Mouse (Mus musculus) left cerebral cortex, postnatal 36 days (tissue): ENCODE measurements at regions not wholly inside any gene's neighbourhood (a gene's known extent, or its start where the extent isn't known, plus 50 kb on each side); places are given as distances from the start of the nearest gene placed in this dataset.

Experiments
- DNase-seq, 2 experiments: peaks; one replicate each; pipeline ENCODE4 v3.0.0; 2021 to 2022; ENCODE audit warnings: low spot score in 2 of 2, mixed read lengths in 1 of 2
- intact Hi-C: fragments of 180-260 bp; cut with DNase I; formaldehyde crosslinking; loops from one replicate; pipeline ENCODE4 v1.15.1; 2025

DNA sequence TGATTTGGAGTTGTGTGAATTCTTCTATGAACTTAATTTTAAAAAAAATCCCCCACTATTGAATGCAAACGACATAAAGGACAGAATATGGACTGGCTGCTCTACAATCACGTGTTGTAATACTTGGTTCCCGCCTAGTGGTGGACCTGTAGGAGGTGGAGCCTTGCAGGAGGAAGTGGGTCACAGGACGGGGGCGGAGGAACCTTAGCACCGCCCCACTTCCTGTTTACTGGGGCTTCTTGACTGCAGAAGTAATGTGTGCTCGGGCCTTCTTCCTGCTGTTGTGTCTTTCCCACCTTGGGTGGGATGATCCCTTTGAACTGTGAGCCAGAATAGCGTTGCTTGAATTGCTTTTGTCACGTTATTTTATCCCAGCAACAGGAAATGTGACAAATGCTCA, 52.2 kb upstream of the Tmem108 start:
- intact Hi-C loops, result no loop called here
- DNase-seq, result no peak

DNA sequence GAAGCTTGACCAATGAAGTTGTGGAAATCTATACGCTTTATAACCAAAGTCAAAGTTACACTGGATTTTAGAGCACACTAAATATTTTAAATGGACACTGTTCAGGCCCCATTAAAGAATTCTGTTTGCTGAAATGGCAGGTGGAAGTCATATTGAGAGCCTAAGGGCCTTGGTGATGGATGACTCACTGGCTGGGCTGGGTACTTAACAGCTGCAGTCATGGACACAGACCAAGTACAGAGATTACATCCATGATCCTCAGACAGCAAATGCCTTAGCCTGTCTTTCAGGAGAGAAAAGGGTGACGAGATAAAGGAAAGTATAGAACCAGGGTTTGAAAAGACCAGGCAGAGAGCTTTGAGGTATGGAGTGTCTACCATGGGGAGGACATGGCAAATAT, 57.4 kb upstream of the Tmem108 start:
- DNase-seq, result no peak
- intact Hi-C loops, result no loop called here

DNA sequence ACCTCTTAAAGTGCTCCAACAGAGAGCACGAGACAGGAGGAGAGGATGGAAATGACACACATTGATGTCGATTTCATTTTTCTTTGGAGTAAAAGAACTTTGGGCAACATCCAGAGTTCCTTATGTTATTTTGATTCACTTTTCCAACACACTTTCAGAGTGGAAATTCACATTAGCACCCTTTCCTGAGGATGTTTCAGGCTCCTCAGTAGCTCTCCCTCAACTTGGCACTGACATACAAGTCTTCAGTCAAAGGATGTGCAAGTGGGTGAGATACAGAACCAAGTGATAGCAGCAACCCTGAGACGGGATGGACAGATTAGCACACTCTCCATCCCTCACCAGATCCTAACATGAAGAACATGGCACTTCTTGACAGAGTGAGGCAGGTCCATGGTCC, 60.0 kb upstream of the Tmem108 start:
- intact Hi-C loops, result no loop called here
- no peak for DNase-seq

DNA sequence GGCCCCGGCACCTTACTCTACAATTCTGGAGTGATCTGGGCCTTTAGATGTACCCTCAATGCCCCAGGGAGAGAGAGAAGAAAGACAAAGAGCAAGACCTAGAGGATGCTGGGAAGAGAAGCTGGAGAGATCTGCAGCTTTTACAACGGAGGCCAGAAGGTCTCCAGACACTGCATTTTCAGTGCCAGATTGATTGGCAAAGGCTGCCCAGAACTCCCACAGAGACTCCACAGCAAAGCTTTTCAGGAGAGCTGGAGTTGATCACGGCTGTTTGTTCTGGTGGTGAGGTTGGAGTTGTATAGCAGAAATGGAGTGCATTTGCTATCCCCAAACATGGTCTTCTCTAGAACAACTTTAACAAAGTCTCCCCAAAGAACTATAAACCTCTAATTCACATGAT, 61.9 kb upstream of the Tmem108 start:
- no peak for DNase-seq
- intact Hi-C loops, result no loop called here

GRCm38 (mm10) chr9:103841199-103841598, 79.6 kb upstream of the Tmem108 start:
- intact Hi-C loops, result no loop called here

DNA sequence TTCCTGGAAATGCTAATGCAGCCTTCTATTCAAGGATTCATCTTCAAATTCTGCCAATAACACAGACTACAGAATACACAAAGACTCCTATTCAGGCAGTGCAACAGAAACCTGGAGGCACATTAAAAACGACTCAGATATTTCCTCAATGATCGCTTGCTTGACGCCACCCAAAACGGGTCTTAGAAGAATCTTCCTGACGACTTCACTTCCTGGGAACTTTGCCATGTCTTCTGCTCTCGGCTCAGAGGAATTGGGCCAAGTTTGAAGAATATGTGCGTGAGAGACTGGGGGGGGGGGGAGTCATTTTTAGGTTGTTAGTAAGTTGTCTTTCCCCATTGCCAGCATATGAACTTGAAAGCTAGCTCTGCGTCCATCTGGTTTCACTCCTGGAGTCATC, 82.2 kb upstream of the Tmem108 start:
- intact Hi-C loops, result no loop called here
- no peak for DNase-seq

More at GRCm38 (mm10) chr9:103841199-103841598, 79.6 kb upstream of the Tmem108 start:
- DNase-seq, result peak in 1 of 2 experiments; percentile 9

DNA sequence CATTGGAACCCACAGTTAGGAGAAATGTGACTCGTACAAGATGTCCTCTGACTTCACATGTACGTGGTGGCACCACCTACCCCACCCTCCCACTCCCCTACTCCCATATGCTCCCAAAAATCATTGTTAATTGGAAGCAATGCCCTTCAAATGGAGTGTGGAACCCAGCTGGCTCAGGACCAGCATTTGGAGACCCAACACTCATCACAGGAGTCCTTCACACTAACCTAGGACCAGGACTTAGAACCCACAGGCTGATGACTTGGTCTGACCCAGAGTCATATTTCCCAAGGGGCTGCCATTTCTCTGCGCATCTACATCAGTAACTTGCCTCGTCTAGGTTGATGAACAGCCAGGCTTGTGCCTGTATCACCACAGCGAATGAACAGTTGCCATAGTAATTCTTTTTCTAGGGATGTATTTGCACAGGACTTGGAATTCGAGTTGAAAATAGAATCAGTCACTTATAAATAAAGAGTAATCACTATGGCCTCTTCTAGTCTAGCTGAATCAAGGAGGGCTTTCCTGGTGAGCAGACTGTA, 84.3 kb upstream of the Tmem108 start:
- no peak for DNase-seq
- intact Hi-C loops, result no loop called here

- intact Hi-C loops, result no loop called here
Observed at GRCm38 (mm10) chr9:103847931-103848330, 86.3 kb upstream of the Tmem108 start.

GRCm38 (mm10) chr9:103849079-103849478, 87.4 kb upstream of the Tmem108 start:
- intact Hi-C loops, result no loop called here
- no peak for DNase-seq

More at GRCm38 (mm10) chr9:103847931-103848330, 86.3 kb upstream of the Tmem108 start:
- no peak for DNase-seq

GRCm38 (mm10) chr9:103852691-103853090, 91.1 kb upstream of the Tmem108 start:
- no peak for DNase-seq
- intact Hi-C loops, result no loop called here

GRCm38 (mm10) chr9:103860658-103861377, 99.2 kb upstream of the Tmem108 start:
- intact Hi-C loops, result no loop called here
- DNase-seq, result no peak

- intact Hi-C loops, result no loop called here
- peak; percentile 21 to 32 for DNase-seq
Observed at GRCm38 (mm10) chr9:103862493-103862892, 100.9 kb upstream of the Tmem108 start.

DNA sequence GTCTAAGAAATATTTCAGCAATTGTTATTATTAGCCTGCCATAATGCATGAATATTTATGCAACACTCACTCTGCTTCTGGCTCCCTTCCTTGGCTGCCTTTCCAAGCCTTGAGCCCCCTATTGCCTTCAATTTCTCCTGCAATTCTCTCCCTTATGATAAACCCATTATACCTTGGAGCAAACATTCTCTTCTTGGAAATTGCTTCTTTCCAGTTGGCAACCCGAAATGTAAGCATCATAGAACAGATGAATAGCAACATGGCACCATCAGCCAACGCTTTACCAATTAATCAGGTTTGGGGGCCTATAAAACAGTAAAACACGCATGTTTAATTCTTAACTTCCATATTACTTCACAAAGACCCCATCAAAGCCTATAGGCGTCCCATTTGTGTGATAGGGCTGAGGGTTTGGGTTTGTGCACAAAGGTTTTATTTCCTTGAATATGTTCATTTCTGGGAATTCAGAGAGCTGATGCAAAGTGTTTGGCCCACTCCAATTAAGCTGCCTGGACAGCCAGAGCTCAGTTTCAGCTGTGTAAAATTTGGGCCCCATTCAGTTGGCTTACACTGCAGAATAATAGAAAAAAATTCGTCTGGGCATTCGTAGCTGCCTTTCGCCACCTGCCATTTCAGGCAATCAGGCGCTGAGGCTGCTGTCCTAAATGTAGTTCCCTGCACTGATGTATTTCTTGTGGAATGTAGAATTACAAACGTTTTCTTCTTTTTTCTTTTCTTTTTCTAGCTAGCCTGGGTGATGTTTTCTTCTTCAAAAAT, 106.0 kb upstream of the Tmem108 start:
- DNase-seq, result no peak
- intact Hi-C loops, result no loop called here

DNA sequence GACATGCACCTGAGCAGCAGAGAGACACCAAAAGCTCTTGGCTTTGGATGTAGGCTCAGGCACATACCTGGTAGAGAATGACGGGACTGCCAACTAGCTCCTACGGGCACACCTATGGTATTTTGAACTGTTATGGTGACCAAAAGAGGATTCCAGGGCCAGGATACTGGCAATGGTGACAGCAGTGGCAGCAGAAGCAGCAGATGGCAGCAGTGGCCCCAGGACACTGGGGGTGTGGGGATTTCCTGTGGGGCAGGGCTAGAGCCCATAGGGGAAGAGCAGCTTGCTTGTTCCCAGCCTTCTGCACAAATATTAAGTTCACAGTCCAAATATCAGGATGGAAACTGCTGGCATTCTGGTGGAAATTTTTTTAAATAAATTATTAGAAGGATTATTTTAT, 107.6 kb upstream of the Tmem108 start:
- intact Hi-C loops, result no loop called here

GRCm38 (mm10) chr9:103872119-103872518, 110.5 kb upstream of the Tmem108 start:
- intact Hi-C loops, result no loop called here
- no peak for DNase-seq

More for the DNA sequence above, 107.6 kb upstream of the Tmem108 start:
- no peak for DNase-seq

DNA sequence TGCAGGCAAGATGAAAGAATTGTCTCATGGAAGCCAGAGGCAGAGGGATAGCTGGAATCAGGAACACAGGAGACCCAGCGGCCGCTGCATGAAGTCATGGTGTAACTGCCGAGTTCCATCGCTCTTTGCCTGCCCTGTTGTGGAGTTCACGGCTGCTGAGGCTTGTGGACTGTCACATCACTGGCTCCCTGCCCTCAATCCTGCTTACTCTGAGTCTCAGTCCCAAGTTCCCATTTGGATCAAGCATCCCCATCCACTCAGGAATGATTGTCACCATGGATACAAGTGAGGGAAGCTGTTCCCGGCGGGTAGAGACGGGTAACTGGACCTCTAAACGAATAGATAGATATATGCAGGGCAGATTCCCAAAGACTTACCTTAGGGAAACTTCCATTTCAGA, 112.2 kb upstream of the Tmem108 start:
- DNase-seq, result no peak
- intact Hi-C loops, result no loop called here

- no peak for DNase-seq
- intact Hi-C loops, result no loop called here
Observed at GRCm38 (mm10) chr9:103877851-103878250, 116.2 kb upstream of the Tmem108 start.

DNA sequence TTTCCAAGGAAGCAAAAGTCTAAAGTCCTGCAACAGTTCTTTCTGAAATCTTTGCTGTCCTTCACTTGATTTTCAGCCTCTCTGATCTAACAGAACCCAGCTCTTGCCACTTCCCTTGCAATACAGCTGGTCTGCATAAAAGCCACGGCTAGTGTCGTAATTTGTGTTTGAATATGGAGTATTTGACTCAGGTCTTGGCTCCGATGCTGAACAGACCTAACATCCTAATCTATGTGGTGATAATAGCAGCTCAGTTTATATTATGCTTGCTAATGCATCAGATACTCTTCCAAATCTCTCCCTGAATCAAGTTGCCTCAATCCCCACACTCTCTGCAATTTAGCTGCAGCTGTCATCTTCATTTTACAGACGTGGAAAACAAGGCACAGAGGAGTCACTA, 109.5 kb upstream of the Nphp3 start:
- intact Hi-C loops, result no loop called here
- DNase-seq, result no peak

DNA sequence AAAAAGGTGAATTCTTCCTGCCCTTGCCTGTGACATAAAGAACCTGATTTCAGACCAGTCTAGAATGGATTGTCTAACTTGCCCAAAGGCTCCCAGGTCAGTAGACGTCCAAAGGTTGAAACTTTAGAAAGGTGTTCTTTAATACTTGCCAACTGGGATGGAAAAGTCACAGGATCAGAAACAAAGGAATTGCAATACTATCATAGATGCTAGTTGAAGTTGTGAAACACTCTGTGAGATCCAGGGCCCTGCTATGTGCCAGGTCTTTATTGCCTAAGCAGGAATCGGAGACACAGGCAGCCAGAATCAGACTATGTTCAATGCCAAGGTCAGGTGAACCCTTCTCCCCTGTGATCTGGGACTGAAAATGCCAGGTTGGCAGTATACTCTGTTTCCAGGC, 108.0 kb upstream of the Nphp3 start:
- intact Hi-C loops, result no loop called here
- no peak for DNase-seq

DNA sequence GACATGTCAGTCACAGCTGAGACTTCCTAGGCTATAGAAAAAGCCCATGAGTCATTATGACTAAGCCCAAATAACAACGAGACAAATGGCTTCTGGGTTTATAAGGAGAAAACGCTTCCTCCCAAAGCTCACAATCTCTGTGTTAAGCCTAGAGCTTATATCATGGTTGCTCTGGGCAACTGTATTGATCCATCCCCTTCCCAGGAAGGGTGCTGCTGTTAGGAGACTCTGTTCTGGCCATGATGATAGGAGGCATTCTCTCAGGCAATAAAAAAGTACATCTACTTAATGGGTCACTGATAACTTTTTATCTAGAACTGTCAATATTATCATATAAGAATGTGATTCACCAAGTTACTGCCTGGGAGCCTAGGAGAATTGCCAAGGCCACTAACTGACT, 103.0 kb upstream of the Nphp3 start:
- intact Hi-C loops, result no loop called here
- no peak for DNase-seq

- intact Hi-C loops, result no loop called here
- no peak for DNase-seq
Observed at GRCm38 (mm10) chr9:103911347-103911746, 91.0 kb upstream of the Nphp3 start.
